Mouse (Mus musculus): ENCODE results near the gene Glt1d1. TPM values are rescaled to one million over a fixed set of nuclear protein-coding genes. Genes with fewer than 3 reads are reported as not detected.

Gene Glt1d1
- 0.42 and 4.0 TPM in 2 replicates for total RNA-seq (2015; ENCODE audit: low replicate concordance)
- 0.53 and 0.64 TPM in 2 replicates for total RNA-seq (2017; ENCODE audit: low replicate concordance)

GRCm38 (mm10) chr5:127632167-127633145, at the start of gene Glt1d1, which contains the start of gene Slc15a4:
Gene Glt1d1, plus strand, starts transcription at chr5:127632262.
Gene Slc15a4, minus strand, starts transcription at chr5:127632897.
- no peak for ATAC-seq (replicated peaks; ENCODE audit: low FRiP score, poor library complexity, severe bottlenecking)

GRCm38 (mm10) chr5:127583658-127584057, 48.4 kb upstream of the Glt1d1 start:
- ATAC-seq (replicated peaks; ENCODE audit: low FRiP score, poor library complexity, severe bottlenecking), result no peak

- ATAC-seq (replicated peaks; ENCODE audit: low FRiP score, poor library complexity, severe bottlenecking), result no peak
These were observed 44.2 kb upstream of the Glt1d1 start for GRCm38 (mm10) chr5:127587854-127588253.

GRCm38 (mm10) chr5:127592406-127592805, 39.7 kb upstream of the Glt1d1 start:
- ATAC-seq (replicated peaks; ENCODE audit: low FRiP score, poor library complexity, severe bottlenecking), result no peak

DNA sequence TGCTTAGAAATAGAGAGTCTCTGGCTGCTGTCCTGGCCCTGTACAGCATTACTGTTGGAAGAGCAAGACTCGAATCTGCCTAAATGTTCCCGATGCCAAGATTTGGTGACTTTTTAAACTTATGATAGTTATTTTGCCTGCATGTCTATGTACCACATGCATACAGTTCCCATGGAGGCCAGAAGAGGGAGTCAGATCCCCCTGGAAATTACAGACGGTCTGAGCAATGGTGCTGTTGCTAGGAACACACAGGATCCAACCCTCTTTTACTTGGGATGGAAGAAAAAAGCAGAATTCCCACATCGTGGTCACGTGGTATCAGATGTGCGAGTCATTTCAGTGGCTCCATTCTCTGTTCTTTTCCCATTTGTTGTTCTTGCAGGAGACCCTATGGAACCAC, 39.2 kb upstream of the Glt1d1 start:
- ATAC-seq (replicated peaks; ENCODE audit: low FRiP score, poor library complexity, severe bottlenecking), result no peak

- ATAC-seq (replicated peaks; ENCODE audit: low FRiP score, poor library complexity, severe bottlenecking), result no peak
These were observed 36.4 kb upstream of the Glt1d1 start for GRCm38 (mm10) chr5:127595676-127596075.

DNA sequence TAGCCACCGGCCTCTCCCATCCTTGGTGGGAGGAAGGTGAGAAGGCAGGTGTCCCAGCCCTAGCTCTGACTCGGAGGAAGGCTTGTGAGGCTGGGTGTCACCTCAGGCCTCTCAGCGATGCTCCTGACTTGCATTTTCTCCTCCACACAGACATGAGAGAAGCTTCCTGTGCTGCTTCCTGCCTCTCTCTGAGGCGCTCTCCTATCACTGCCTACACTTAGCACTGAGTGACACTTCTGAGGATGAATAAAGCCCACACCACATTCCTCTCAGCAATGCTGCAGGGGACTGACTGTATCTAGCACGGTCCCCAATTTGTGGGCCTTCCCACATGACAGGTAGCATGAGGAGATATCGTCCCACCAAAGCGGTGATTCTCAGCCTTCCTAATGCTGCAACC, 35.2 kb upstream of the Glt1d1 start:
- ATAC-seq (replicated peaks; ENCODE audit: low FRiP score, poor library complexity, severe bottlenecking), result no peak

DNA sequence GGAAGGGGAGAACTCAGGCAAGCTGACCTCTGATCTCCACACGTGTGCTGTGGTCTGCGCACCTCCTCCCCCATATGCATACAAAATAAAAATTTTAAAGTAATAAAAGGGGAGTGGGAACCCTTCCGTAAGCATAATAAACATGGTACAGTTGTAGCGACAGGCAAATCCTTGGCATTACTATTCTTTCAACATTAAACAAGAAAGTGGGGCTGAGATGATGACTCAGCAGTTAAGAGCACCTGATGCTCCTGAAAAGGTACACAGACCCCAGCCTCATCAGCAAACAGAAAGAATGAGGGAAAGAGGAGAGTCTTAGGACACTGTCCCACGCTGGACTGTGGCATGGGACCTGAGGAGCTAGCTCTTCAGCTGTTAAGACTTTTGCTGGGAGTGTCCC, 29.1 kb upstream of the Glt1d1 start:
- ATAC-seq (replicated peaks; ENCODE audit: low FRiP score, poor library complexity, severe bottlenecking), result no peak

GRCm38 (mm10) chr5:127607507-127607906, 24.6 kb upstream of the Glt1d1 start:
- ATAC-seq (replicated peaks; ENCODE audit: low FRiP score, poor library complexity, severe bottlenecking), result no peak

GRCm38 (mm10) chr5:127609191-127609714, 22.8 kb upstream of the Glt1d1 start:
- no peak for ATAC-seq (replicated peaks; ENCODE audit: low FRiP score, poor library complexity, severe bottlenecking)

DNA sequence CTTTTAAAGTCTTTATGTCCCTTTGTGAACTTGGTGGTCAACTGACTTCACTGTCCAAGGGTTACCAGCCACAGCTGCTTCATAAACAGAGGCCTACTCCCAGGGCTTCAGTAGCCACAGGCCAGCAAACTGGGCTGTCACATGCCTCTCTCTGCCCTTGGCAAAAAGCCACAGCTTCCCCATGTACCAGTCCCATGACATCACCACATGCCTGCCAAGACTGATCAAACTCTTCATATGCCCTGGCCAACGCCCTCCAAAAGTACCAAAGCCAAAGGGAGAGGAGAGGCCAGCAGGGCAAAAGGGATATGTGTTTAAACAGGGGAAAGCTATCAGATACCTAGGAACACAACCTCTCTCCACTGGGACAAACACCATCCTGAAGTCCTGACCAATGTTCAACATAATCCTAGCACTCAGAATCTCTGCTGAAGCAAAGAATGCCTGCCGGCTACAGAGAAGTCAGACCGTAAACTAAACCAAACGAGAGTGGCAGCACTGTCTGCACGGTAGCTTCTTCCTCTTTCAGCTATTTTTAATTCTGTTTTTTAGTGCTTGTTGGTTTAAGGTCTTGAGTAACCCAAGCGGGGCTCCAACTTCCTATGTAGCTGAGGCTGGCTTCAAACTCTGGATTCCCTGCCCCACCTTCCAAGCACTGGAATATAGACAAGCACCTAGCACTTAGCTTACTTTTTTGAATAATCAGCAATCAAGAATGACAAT, 21.1 kb upstream of the Glt1d1 start:
- peak; percentile 64; the same call in 1 of the 2 replicates for ATAC-seq (replicated peaks; ENCODE audit: low FRiP score, poor library complexity, severe bottlenecking)

GRCm38 (mm10) chr5:127611881-127612280, 20.2 kb upstream of the Glt1d1 start:
- no peak for ATAC-seq (replicated peaks; ENCODE audit: low FRiP score, poor library complexity, severe bottlenecking)

DNA sequence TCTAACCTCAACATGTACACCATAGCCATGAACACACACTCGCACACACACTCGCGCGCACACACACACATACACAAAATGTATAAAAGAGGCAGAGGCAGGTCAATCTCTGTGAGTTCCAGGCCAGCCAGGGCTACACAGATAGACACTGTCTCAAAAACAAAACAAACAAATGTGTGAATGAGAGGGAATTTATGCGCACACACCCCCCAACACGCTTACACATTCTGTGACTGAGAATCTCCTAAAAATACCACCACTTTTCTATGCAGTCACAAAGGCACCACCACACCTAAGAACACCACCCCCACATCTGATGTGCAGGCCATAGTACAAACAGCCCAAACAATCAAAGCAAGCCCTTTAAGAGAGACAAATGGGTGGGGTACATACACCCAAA, 19.7 kb upstream of the Glt1d1 start:
- ATAC-seq (replicated peaks; ENCODE audit: low FRiP score, poor library complexity, severe bottlenecking), result no peak

DNA sequence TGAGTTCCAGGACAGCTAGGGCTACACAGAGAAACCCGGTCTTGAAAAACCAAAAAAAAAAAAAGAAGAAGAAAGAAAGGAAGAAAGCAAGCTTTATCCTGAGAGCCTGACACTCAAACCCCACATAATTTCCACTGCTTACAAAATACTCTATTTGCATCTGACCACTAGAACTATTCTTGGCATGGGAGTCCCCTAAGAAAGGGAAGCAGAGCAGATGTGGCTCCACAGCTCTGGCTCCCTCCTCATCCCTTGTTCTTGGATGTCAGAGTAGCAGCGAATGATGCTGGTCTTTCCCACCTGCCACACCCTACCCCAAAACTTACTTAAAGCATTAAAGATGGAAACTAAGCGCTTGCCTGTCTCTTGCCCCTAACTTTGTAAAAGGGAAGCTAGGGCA, 16.6 kb upstream of the Glt1d1 start:
- ATAC-seq (replicated peaks; ENCODE audit: low FRiP score, poor library complexity, severe bottlenecking), result no peak

DNA sequence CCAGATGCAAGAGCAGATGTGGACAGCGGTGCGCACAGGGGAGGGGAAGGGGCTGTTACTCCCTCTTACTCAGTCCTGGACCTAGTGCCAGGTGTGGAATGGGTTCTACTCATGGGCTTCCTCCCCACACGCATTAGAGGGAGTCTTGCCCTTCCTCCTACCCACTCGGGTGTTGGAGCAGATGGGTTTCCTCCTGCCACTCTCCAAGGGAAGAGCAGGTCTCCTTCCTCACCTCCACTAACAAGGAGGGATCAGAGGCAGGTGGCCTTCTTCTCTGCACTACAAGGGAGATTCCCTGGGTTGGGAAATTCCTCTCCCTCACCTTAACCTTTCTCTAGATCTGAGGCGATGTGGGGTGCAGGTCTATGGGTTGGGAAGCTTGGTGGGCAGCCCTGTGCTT, 15.9 kb upstream of the Glt1d1 start:
- ATAC-seq (replicated peaks; ENCODE audit: low FRiP score, poor library complexity, severe bottlenecking), result no peak; the same call in 1 of the 2 replicates

DNA sequence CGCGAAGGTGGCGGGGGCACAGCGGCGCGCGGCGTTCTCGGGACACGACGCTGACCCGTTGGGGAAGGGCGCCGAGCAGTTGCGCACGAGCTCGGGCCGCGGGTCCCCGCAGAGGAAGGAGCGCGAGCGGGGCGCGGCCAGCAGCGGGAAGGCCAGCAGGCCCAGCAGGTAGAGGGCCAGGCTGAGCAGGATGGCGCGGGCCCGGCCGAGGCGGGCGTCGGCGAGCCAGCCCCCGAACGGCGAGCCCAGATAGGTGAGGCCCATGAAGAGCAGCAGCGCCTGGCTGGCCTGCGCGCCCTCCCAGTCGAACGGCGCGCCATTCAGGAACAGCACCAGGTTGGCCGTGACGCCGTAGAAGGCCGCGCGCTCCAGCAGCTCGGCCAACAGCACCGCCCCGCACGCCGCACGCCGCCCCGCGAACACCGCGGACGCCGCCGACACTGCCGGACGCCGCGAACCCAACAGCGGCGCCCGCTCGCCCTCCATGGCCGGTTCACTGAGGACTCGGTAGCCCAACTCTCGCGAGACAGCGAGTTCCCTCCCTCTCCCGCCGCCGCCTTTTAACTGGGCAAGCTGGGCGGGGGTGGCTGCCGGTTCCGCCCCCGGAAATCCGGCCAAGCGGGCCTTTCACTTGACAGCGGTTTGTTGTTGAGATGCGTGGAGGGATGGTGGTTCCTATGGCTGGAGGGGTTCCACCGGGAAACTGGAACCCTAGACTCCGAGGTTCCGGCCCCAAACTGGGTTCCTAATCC, 15.0 kb upstream of the Glt1d1 start:
- ATAC-seq (replicated peaks; ENCODE audit: low FRiP score, poor library complexity, severe bottlenecking), result peak; percentile 97

DNA sequence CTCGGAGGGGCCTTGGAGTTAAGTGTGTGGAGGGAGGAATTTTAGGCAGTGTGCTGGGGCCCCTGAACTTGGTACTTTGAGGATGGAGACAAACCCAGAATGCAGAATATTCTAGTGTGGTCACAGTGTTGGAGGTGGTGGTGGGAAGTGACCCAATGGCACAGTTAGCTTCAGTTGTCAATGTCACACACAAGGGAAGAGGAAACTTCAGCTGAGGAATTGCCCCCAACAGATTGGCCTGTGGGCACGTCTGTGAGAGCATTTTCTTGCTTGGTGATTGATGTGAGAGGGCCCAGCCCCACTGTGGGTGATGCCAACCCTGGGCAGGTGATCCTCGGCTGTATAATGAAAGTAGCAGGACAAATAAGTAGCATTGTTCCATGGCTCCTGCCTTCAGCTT, 13.2 kb upstream of the Glt1d1 start:
- ATAC-seq (replicated peaks; ENCODE audit: low FRiP score, poor library complexity, severe bottlenecking), result no peak

DNA sequence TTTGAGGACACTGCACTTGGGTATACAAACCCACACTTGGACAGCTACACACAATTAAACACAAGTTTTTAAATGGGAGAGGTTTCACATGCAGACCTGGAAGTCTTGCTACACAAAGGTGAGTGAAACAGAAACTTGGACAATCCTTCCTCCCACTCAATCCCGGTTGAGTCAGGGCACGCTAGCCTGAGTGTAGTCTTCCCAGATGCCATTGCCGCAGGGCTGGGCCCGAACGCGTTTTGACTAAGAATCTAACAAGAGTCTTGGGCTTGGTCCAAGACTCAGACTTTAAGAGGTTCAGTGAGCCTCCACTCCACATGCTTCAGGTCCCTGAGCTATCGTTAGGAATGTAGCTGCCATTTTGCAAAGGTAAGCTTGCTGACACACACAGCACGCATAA, 11.7 kb upstream of the Glt1d1 start:
- ATAC-seq (replicated peaks; ENCODE audit: low FRiP score, poor library complexity, severe bottlenecking), result no peak

DNA sequence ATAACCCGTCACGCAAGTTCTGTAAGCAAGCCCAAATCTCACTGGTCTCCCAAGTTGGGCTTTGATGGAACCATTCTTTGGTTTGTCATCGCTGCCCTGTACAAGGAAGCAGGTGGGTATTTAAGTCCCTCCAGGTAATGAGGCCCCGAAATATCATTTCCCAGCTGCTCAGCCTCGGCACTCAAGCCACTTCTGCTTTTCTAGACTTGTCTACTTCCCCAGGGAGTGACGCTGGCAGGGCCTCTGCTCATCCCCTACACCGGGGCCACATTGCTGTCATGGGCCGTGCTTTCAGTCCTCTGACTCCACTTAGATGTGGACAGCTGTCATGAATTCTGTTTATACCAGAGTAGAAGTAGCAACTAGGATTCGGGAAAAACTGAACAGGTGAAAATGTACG, 11.0 kb upstream of the Glt1d1 start:
- ATAC-seq (replicated peaks; ENCODE audit: low FRiP score, poor library complexity, severe bottlenecking), result no peak
